Mouse (Mus musculus) kidney, adult 18-20 months (tissue): ENCODE measurements around the gene Ube2s.

ENCODE experiments used
- DNase-seq: peaks from one replicate; pipeline ENCODE4 v3.0.0; 2021

The Ube2s gene

DNA sequence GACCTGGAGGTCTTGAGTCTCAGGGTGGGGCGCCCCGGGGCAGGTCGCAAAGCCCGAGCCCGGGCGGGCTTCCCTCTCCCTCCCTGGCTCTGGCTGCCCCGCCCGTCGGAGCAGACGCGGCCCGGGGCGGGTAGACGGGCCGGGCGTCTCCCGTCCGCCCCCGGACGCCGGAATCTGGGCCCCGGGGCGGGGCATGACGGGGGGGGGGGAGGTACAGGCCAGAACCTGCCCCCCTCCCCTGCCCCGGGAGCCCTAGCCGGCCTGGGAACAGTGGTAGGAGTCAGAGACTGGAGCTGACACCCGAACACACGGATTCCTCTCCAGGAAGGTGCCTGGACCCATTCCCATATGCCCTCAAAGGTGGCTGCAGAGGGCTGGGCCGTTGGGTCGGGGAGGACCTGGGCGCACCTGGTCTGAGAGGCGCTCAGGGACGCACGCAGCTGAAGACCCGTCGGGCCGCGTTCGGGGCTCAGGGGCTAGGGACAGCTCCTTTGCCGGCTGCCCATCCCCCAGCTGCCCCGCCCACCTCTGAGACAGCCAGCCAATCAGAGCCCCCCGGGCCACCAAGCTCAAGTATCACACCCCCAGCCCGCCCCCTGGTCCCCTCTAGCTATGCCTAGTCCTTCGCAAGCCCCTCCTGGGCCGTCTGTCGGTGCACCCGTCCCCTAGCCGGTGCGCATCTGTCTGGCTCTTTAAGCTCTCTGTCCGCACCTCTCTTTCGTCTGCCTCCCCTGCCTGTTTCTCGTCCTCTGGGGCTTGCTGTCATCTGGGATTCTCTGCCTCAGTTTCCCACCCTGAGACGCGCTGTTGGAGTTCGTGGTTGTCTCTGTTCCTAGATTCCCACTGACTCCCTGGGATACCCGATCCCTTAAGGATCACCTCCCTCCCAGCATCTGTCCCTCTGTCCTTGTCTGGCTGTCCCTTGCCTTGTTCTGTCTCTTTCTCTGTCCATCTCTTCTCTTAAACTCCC, 35.2 kb downstream of the Ube2s start:
- DNase-seq = peak; percentile 57

DNA sequence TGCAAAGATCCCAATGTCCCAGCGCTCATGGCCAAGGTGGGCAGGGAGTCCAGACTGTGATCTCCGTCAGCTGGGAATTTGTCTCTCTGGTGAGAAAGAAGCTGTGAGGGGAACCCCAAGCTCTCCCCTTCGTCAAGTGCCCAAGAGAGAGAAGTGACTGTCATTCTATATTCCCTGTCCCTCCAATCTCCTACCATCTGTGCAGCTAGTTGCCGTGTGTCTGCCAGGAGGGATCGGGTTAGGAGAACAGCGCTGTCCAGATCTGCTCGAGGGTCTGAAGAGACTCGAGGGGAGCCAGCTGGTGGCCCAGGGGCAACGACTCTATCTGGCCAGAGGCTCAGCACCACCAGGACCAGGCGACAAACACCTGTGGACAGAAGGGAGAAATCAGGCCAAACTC, 36.3 kb downstream of the Ube2s start:
- no peak for DNase-seq

DNA sequence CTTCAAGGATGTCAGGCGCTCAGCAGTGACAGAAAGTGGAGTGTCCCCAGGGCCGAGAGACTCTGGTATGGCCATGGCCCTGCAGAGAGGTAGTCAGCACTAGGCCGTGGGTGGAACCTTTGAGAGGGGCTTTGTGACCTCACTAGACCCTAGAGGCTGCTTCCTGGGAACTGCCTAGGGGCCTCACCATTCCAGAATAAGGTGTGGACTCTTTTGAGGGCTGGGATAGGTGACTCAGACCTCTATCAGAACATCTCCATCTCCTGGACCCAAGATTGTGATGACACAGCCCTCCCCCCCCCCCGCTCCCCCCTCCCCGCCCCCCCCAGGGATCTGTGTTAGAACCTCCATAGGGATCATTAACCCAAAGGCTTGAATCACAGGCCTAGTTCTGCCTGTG, 41.2 kb downstream of the Ube2s start, which contains the start of gene Fam71e2:
Gene Fam71e2 (minus strand): TSS at position 101 of the 400 bp plus-strand sequence.
- DNase-seq = no peak

DNA sequence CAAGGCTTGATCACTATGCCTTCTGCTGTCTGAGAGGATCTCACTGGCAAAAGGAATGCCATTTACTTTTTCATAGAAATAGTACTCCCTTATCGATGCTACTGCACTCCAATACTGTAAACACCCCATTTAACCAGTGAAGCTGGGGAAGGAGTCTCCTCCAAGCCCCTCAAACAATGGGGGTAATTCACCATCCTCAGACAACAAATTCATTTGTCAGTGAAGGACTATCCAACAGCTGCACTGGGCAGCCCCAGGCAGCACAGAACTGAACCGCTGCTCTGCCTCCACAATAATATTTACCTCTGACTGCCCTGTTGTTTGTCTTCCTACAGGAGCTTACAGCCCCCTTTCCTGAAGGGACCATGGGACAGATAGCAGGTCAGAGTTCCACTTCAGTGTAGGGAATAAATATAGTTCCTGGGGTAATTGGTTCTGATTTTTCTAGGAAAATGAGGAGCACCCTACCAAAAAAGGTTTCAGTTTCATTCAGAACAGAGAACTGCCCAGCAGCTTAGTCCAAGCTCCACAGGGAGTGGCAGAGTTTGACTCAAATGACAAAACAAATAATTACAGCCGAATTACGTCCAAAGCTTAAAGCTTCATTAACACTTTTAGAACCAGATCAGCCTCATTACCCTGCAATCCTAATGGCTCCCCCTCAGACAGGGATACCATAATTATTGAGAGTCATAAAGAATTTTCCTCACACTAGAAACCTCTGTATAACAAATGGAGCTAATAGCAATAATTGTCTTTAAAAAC, 47.3 kb downstream of the Ube2s start:
- no peak for DNase-seq

DNA sequence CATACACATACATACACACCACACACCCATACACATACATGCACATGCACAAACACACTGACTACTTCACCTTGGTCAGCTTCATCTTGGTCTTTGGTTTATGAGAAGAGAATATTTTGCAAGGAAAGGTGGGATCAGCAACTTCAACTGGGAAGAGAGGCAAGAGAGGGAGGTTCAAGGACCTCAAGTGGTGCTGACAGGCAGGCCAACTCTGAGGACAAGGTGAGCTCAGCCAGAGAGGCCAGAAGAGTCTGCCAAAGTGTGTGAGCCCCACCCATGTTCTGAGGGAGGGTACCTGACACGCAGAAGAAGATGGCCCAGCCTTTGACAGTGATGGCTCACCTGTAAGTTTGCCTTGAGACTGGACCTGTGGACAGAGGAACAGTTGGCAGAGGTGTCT, 52.7 kb downstream of the Ube2s start:
- no peak for DNase-seq

DNA sequence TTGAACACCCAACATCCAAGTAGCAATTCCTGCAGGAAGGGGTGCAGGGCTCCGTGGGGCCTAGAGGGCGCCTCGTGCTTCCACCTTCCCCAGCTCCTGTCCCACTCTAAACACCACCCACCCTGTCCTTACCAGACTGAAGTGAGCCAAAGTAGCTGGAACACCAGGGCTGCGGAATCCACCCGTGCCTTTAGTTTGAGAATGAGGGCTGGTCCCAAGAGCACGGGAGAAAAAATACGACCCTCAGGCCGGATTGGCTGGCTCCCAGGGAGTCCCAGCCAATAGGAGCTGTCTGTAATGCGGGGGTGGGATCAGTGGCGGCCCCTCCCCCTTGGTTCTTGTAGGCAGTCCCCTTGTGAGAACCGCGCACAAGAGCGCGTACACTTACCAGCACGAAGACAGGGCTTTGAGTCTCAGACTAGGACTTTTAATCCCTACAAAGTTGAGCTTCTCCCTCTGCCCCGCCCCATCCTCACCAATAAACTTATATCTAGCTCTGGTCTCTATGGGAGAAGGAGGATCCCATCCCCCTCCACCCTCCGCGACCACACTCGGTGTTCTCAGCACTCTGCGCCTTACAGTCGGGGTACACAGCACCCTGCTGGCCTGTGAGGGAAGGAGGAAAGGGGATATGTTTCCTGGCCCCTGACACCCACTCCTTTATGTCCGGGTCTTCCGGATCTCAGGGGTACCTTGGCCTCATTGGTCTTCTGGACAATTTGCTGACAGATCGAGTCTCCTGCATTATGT, 59.4 kb downstream of the Ube2s start, which contains the start of gene Cox6b2:
Gene Cox6b2 (minus strand): TSS at position 274 of the 750 bp plus-strand sequence.
- DNase-seq = peak; percentile 77

DNA sequence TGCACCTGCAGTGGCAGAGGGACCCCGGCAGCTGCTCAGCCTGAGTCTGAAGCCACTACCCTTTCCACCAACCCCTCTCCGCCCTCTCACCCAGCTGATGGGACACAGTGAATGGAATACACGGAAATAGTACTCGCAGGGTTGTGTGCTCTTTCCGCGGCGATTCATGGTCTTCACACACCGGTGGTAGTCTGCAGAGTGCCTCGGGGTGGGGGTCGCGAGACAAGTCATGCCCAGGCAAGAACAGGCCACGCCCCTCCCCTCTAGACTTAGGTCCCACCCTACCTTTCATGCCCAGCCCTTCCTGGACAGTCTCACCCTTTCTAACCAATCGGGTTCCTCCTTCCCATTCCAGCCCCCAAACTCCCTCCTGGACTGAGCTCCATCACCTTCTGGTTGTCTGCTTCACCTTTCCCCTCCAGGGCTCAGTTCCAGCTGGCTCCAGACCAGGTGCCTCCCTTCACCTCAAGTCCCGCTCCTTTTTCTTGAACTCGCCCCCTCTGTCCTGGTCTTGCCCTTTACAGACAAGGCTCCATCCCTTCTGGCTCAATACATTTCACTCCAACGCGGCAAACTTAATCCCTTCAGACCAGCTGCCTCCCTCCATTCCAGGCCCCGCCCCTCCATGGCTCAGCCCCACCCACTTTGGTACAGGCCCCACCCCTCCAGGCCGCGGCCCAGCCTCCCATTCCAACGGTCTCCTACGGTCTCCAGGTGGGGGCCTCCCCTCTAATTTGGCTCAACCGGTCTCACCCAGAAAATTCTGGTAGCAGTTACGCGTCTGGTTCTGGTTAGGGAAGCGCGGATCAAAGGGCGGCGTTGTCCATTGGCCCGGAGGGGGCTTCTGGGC, 60.2 kb downstream of the Ube2s start:
- peak; percentile 55 for DNase-seq

DNA sequence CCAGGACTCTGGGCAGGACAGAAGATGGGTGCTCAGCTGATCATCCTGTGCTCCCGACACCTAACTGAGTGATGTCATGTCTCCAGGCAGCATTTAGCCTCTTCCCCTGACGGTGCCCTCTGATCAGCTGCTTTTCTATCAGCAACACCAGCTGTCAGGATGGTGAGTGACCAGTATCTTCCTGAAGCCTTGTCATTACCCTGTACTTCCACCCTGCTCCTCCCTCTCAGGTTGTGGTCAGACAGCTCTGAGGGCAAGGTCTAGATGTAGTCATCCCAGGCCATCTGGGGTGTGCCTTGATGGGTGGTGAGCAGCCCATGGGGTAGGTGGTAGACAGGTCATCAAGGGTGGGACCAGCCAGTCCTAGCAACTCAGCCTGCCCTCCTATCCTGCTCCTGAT, 63.2 kb downstream of the Ube2s start:
- DNase-seq = no peak

DNA sequence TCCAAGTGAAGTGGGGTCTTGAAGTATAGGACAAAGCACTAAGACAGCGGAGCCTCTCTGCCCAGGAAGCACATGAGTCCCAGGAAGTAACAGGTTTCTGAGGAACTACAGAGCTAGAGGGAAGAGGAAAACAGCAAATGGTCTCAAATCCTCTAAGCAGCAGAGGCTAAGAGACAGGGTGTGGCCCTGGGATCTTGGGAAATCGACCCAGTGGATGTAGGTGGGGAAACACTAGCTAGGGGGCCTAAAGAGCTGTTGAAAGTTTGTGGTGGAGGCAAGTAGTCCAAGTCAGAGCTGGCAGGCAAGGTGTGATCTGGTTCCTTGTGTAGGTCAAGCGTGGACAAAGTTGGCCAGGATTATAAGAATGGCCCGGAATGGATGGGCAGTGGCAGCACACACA, 64.1 kb downstream of the Ube2s start:
- DNase-seq = no peak

DNA sequence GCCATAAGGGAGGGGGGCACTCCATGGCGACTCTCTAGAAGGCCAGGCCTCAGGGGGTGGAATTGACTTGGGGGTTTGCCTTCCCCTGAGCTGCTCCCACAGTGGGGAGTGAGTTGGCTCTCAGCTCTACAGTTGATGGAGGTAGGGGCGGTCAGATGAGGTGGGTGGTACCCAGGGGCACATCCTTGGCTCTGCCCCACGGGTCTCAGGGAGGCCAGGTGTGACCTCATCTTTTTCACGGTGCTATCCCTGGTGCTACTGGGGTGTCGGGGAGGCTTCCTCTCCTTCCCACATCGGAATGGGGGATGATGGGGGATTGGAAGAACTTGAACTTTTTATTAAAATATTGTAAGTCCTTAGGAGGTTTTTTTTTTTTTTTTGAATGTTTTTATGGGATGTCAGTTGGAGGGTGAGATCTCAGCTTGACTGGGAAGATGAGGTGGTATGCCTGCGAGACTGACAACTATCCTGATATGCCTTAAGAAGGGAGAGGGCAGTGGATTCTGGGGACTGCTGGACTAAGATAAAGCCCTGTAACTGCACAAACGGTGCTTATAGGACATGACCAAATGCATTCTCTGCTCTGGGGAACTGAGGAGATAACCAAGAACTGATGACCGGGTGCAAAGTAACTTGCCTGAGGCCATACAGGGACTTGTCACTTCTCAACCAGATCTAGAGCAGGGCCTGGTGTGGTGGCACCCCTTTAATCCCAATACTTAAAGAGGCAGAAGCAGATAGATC, 65.1 kb downstream of the Ube2s start:
- no peak for DNase-seq

DNA sequence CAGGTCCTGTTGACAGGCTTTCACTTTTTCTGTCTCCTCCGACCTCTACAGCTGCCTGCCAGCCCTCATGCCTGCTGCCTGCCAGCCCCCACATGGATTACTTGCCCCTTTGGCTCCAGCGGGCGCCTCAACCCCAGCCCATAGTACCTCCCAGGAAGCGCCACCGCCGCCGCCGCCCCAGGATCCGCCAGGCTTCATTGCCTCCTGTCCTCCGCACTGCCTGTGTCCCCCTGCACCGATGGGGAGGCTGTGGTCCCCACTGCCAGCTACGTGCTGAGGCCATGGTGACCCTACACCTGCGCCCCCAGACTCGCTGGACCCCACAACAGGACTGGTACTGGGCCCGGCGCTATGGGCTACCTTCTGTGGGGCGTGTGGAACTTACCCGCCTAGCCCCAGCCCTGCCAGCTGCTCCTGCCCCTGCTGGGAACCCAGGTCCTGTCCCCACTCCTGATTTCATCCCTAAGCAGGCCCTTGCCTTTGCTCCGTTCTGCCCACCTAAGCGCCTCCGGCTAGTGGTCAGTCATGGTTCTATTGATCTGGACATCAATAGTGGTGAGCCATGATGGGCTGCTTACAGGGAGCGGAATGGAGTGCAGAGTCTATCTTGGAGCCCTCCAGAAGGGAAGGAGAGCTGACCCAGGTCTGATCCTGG, 65.9 kb downstream of the Ube2s start:
- no peak for DNase-seq

DNA sequence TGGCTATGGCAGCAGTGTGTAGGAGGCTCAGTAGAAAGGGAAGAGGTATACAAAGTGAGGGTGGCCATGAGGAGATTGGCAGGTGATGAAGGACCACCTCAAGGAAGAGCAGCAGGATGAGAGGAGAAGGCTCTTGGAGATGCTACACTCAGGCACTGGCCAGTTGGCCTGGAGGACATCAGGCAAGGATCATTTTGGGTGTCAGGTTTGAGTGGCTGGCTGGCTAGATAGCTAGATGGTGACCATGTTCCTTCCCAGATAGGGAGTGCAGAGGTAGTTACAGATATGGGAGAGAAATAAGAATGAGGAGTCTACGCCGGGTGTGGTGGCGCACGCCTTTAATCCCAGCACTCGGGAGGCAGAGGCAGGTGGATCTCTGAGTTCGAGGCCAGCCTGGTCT, 67.5 kb downstream of the Ube2s start:
- DNase-seq = no peak
